Mouse (Mus musculus) liver, postnatal 0 days (tissue): ENCODE results near the gene Rbpj.

Experiments
- CTCF ChIP-seq: sonication (generic); IDR thresholded peaks from 2 replicates; pipeline ENCODE4 v1.5.1; 2016; ENCODE audit warnings: antibody characterized with exemption, low read depth
- EP300 ChIP-seq: IDR thresholded peaks from 2 replicates; pipeline ENCODE4 v1.6.1; 2016; ENCODE audit warnings: antibody characterized with exemption, low read depth, mild to moderate bottlenecking

- TF ChIP-seq EP300 = no peak
- TF ChIP-seq CTCF = no peak
Measured at GRCm38 (mm10) chr5:53496846-53497549, 31.0 kb downstream of the Rbpj start.
